Mouse (Mus musculus) spleen, postnatal 0 days (tissue): ENCODE results near the gene Dhx16. TPM values are rescaled to one million over a fixed set of nuclear protein-coding genes. Genes with fewer than 3 reads are reported as not detected.

Experiments
- microRNA counts: library from miRNA; unstranded; fragments of <30 nt; microRNA quantifications from one replicate; lab custom pipeline; 2015
- polyA plus RNA-seq: library from polyadenylated mRNA; unstranded; fragments of >200 nt; fragmentation: Nextera tagmentation; extraction: Ambion mirVana; gene quantifications from 2 replicates; pipeline ENCODE4 v1.2.1, GENCODE M21; 2015

Gene Dhx16
- 33.5 and 34.1 TPM in 2 replicates for polyA plus RNA-seq

GRCm38 (mm10) chr17:35879245-35880057, at the start of gene Dhx16:
TSS of gene Dhx16 (plus strand) at chr17:35879819.

GRCm38 (mm10) chr17:35838122-35838544, 41.5 kb upstream of the Dhx16 start, which contains the start of gene Tubb5:
TSS of gene Tubb5 (minus strand) at chr17:35838306.

GRCm38 (mm10) chr17:35841076-35841950, 38.3 kb upstream of the Dhx16 start, which contains the start of gene Mdc1:
TSS of gene Mdc1 (plus strand) at chr17:35841515.

GRCm38 (mm10) chr17:35861198-35861857, 18.3 kb upstream of the Dhx16 start, which contains the start of gene Nrm:
TSS of gene Nrm (plus strand) at chr17:35861318.

GRCm38 (mm10) chr17:35865481-35866280, 13.9 kb upstream of the Dhx16 start, which contains the start of gene Ppp1r18:
TSS of gene Ppp1r18 (plus strand) at chr17:35865593.

GRCm38 (mm10) chr17:35896781-35897643, 17.4 kb downstream of the Dhx16 start, which contains the start of gene 2310061I04Rik:
TSS of gene 2310061I04Rik (minus strand) at chr17:35897431.

GRCm38 (mm10) chr17:35909919-35910369, 30.3 kb downstream of the Dhx16 start, which contains the start of gene Atat1:
TSS of gene Atat1 (minus strand) at chr17:35910075.

GRCm38 (mm10) chr17:35916297-35917142, 36.9 kb downstream of the Dhx16 start, which contains the start of the genes Mrps18b and Ppp1r10:
TSS of gene Mrps18b (minus strand) at chr17:35916389.
TSS of gene Ppp1r10 (plus strand) at chr17:35916434.

MicroRNAs encoded within 50 kb of the gene (microRNA counts, 519-probe panel; counts per million panel counts)
- 88.3 counts per million for microRNA mmu-miR-1894-3p (lab: Ali Mortazavi, UCI)
- microRNA mmu-miR-1894-5p (lab: Ali Mortazavi, UCI) = 88.3 counts per million

Other genes with a start within 250 kb of the Dhx16 start
- 0.07 and 0.12 TPM in 2 replicates for gene Mucl3, start 236.1 kb upstream of the Dhx16 start, polyA plus RNA-seq
- gene Vars2, start 212.2 kb upstream of the Dhx16 start, polyA plus RNA-seq = 7.5 and 7.6 TPM in 2 replicates
- gene Gtf2h4, start 206.1 kb upstream of the Dhx16 start, polyA plus RNA-seq = 23.5 and 25.8 TPM in 2 replicates
- 13.8 and 18.6 TPM in 2 replicates for gene Ddr1, start 175.2 kb upstream of the Dhx16 start, polyA plus RNA-seq
- gene Ier3, start 58.1 kb upstream of the Dhx16 start, polyA plus RNA-seq = 32.9 and 36.5 TPM in 2 replicates
- gene Flot1, start 56.6 kb upstream of the Dhx16 start, polyA plus RNA-seq = 45.6 and 54.3 TPM in 2 replicates
- 563 and 593 TPM in 2 replicates for gene Tubb5, start 41.5 kb upstream of the Dhx16 start, polyA plus RNA-seq
- 6.5 and 7.6 TPM in 2 replicates for gene Mdc1, start 38.3 kb upstream of the Dhx16 start, polyA plus RNA-seq
- 38.0 and 41.2 TPM in 2 replicates for gene Nrm, start 18.5 kb upstream of the Dhx16 start, polyA plus RNA-seq
- gene Ppp1r18, start 14.2 kb upstream of the Dhx16 start, polyA plus RNA-seq = 28.7 and 37.7 TPM in 2 replicates
- 16.2 and 16.7 TPM in 2 replicates for gene 2310061I04Rik, start 17.6 kb downstream of the Dhx16 start, polyA plus RNA-seq
- 9.9 and 11.9 TPM in 2 replicates for gene Atat1, start 30.3 kb downstream of the Dhx16 start, polyA plus RNA-seq
- 71.9 and 77.8 TPM in 2 replicates for gene Mrps18b, start 36.6 kb downstream of the Dhx16 start, polyA plus RNA-seq
- 17.4 and 18.4 TPM in 2 replicates for gene Ppp1r10, start 36.6 kb downstream of the Dhx16 start, polyA plus RNA-seq
- 75.9 and 76.2 TPM in 2 replicates for gene Abcf1, start 89.9 kb downstream of the Dhx16 start, polyA plus RNA-seq
- 18.4 and 21.0 TPM in 2 replicates for gene Gnl1, start 100.0 kb downstream of the Dhx16 start, polyA plus RNA-seq
- gene Prr3, start 100.4 kb downstream of the Dhx16 start, polyA plus RNA-seq = 8.6 and 11.4 TPM in 2 replicates
- 9.8 and 11.7 TPM in 2 replicates for gene H2-T24, start 140.7 kb downstream of the Dhx16 start, polyA plus RNA-seq
- 38.3 and 49.1 TPM in 2 replicates for gene H2-T23, start 153.0 kb downstream of the Dhx16 start, polyA plus RNA-seq
- 10.0 and 15.3 TPM in 2 replicates for gene H2-T22, start 162.9 kb downstream of the Dhx16 start, polyA plus RNA-seq
- not detected in 2 replicates for gene Gm6034, start 163.1 kb downstream of the Dhx16 start, polyA plus RNA-seq
- gene Gm11127, start 178.6 kb downstream of the Dhx16 start, polyA plus RNA-seq = not detected in 2 replicates
- not detected in 2 replicates for gene Gm19684, start 241.9 kb downstream of the Dhx16 start, polyA plus RNA-seq
- gene Gm7030, start 249.6 kb downstream of the Dhx16 start, polyA plus RNA-seq = not detected in 2 replicates